In genomic region chr14:59330499-59330898, GRCm38 (mm10) we compare ENCODE assay signal across 9 mouse cellular contexts. TPM values are rescaled to one million over a fixed set of nuclear protein-coding genes. Genes with fewer than 3 reads are reported as not detected.
DNase-seq lines count a peak whose midpoint lies in the region.
"Not testable (repeated sequence)": the region's sequence is repeated elsewhere in the genome, so short reads cannot be mapped to it uniquely, and the experiment has no call there.
"Had no signal": no experiment of that assay in that cellular context is flagged by ENCODE, and none has a peak within 500 bp of the region (broad histone marks: within the 10 kb centered on the region; RNA-seq: fewer than 3 reads in every experiment).

No protein-coding gene starts in this region.

- not testable (repeated sequence) for H3K4me1 ChIP-seq in embryonic facial prominence, embryonic 10.5 days

- H3K9me3 ChIP-seq in embryonic facial prominence, embryonic 10.5 days, result not testable (repeated sequence)

- DNase-seq in adrenal gland, postnatal 36 days, result peak; percentile 4 to 27
- DNase-seq in embryonic facial prominence, embryonic 10.5 days (ENCODE audit: low spot score), result peak; percentile 23
- DNase-seq in heart, adult 11 months, result peak; percentile 77
- DNase-seq in kidney, adult 9 months, result peak; percentile 17
- peak; percentile 8 to 9 for DNase-seq in left cerebral cortex, adult 8-10 months (ENCODE audit: low spot score in 2 of 2)
- DNase-seq in lung, postnatal 4 days, result peak; percentile 45 to 46
- DNase-seq in right cerebral cortex, postnatal 14 days, result peak; percentile 15
- peak; percentile 9 for DNase-seq in yolk sac, embryonic 10.5 days (ENCODE audit: low spot score)

- not testable (repeated sequence) for H3K36me3 ChIP-seq in embryonic facial prominence, embryonic 10.5 days (replicated peaks)

- H3K4me3 ChIP-seq in embryonic facial prominence, embryonic 10.5 days, result not testable (repeated sequence)

- not testable (repeated sequence) for H3K27ac ChIP-seq in embryonic facial prominence, embryonic 10.5 days (replicated peaks)

- not testable (repeated sequence) for H3K27me3 ChIP-seq in embryonic facial prominence, embryonic 10.5 days (replicated peaks; ENCODE audit: low read depth, poor library complexity, severe bottlenecking)

- 48% methylated on average over 3 of the region's 3 CpGs for WGBS in embryonic facial prominence, embryonic 10.5 days

RNA-seq across cellular contexts. Expression of gene Phf11b, which starts 10.7 kb away (rescaled TPM):
- total RNA-seq in adrenal gland, postnatal 36 days (2021), result 1 to 10 TPM; 1.9 to 3.4 TPM
- 0.21 TPM in 1 of 2 replicates, not detected in the other for polyA plus RNA-seq in embryonic facial prominence, embryonic 10.5 days (2016; fragmentation: Nextera tagmentation; extraction: Ambion mirVana)
- total RNA-seq in left cerebral cortex, adult 8-10 months (2022), result 1 to 10 TPM in 2 of 4 experiments, under 1 TPM in 2; 0.51 to 1.8 (median 1.0) TPM

RNA-seq across cellular contexts. Expression of gene Phf11a, which starts 33.2 kb away (rescaled TPM):
- total RNA-seq in adrenal gland, postnatal 36 days (2021), result under 1 TPM; 0.66 to 0.79 TPM
- not detected in 2 replicates for polyA plus RNA-seq in embryonic facial prominence, embryonic 10.5 days (2016; fragmentation: Nextera tagmentation; extraction: Ambion mirVana)
- under 1 TPM in 1 of 4 experiments, not detected in 3; 0.28 TPM for total RNA-seq in left cerebral cortex, adult 8-10 months (2022)
- polyA plus RNA-seq: neural tube, embryonic 13.5 days had no signal

RNA-seq across cellular contexts. Expression of gene Phf11d, which starts 34.8 kb away (rescaled TPM):
- total RNA-seq in adrenal gland, postnatal 36 days (2021), result 1 to 10 TPM; 7.0 to 9.0 TPM
- 0.16 and 0.23 TPM in 2 replicates for polyA plus RNA-seq in embryonic facial prominence, embryonic 10.5 days (2016; fragmentation: Nextera tagmentation; extraction: Ambion mirVana)
- total RNA-seq in left cerebral cortex, adult 8-10 months (2022), result 1 to 10 TPM in 3 of 4 experiments, under 1 TPM in 1; 0.61 to 2.5 (median 1.6) TPM

Comparison
In these comparisons a context has a peak if more than half of its experiments do, and no peak if none do; other contexts are left out.
1. DNase-seq: peak in every context shown above with its lines; median percentile 77 in heart, adult 11 months; 46 in lung, postnatal 4 days; 23 in embryonic facial prominence, embryonic 10.5 days; 17 in kidney, adult 9 months; 16 in adrenal gland, postnatal 36 days; 15 in right cerebral cortex, postnatal 14 days; 9 in yolk sac, embryonic 10.5 days; 8 in left cerebral cortex, adult 8-10 months.